Mouse (Mus musculus) midbrain, embryonic 15.5 days (tissue): Measurements from ENCODE around the gene Rflnb. TPM values are rescaled to one million over a fixed set of nuclear protein-coding genes. Genes with fewer than 3 reads are reported as not detected.

ENCODE experiments used
- ATAC-seq: fragments of 200-750 bp; cut with Nextera tagmentation; replicated peaks from 2 replicates; pipeline ENCODE4 v1.8.0; 2017; ENCODE audit warnings: moderate TSS enrichment
- H3K27ac ChIP-seq: fragments of 300-500 bp; sonication (generic); 2 replicates; pipeline ENCODE4 v1.5.1; 2015; ENCODE audit warnings: mild to moderate bottlenecking, inconsistent platforms
- H3K27me3 ChIP-seq: fragments of 300-500 bp; sonication (generic); replicated peaks from 2 replicates; pipeline ENCODE4 v1.6.1; 2015; ENCODE audit warnings: inconsistent platforms
- H3K36me3 ChIP-seq: fragments of 300-500 bp; sonication (generic); replicated peaks from 2 replicates; pipeline ENCODE4 v1.6.1; 2015; ENCODE audit warnings: inconsistent platforms
- H3K4me1 ChIP-seq: fragments of 300-500 bp; sonication (generic); 2 replicates; pipeline ENCODE4 v1.6.1; 2015; ENCODE audit warnings: inconsistent platforms
- H3K4me2 ChIP-seq: fragments of 300-500 bp; sonication (generic); 2 replicates; pipeline ENCODE4 v1.6.1; 2015; ENCODE audit warnings: inconsistent platforms, mild to moderate bottlenecking, moderate library complexity
- H3K4me3 ChIP-seq: fragments of 300-500 bp; sonication (generic); 2 replicates; pipeline ENCODE4 v1.5.1; 2015; ENCODE audit warnings: mild to moderate bottlenecking, inconsistent platforms
- H3K9ac ChIP-seq: fragments of 300-500 bp; sonication (generic); 2 replicates; pipeline ENCODE4 v1.6.1; 2015; ENCODE audit warnings: mild to moderate bottlenecking, inconsistent platforms
- H3K9me3 ChIP-seq: fragments of 300-500 bp; sonication (generic); 2 replicates; pipeline ENCODE4 v1.6.1; 2016; ENCODE audit warnings: inconsistent platforms
- WGBS: fragments of 180-500 bp; shearing (Covaris S2); methylation state at CpG from one replicate; pipeline ENCODE4 v1.1.7; 2015; ENCODE audit warnings: mixed read lengths; 5-methylcytosine and 5-hydroxymethylcytosine counted together
- polyA plus RNA-seq: library from polyadenylated mRNA; unstranded; fragments of >200 nt; fragmentation: Nextera tagmentation; extraction: Ambion mirVana; gene quantifications from 2 replicates; pipeline ENCODE4 v1.2.1, GENCODE M21; 2015

The Rflnb gene
- polyA plus RNA-seq, 1 experiment from 2014 or later, result 11.3 TPM

DNA sequence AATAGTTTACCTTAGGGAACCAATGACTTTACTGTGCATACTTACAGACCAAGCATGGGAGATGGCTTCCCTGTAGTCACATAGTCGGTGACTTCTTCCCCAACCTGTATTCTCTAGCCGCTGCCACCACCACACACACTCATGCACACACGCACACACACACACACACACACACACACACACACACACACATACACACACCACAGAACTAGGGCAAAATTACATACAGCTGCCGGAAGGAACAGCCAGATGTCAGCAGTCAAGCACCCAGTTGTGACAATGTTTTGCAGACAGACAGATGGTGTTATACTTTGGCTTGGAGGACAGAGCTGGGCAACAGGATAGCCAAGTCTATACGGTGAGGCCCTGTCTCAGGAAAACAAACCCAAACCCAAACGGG lies 49.5 kb downstream of the Rflnb start:
- no peak for ATAC-seq
- Histone ChIP-seq H3K4me1 (peaks cover 2% of the 10 kb centered on the region; the same call in 1 of the 2 replicates), H3K36me3 (no peaks in the 10 kb centered on the region), H3K4me3 (no peak overlapping the region), H3K4me2 (no peak overlapping the region), H3K27me3 (no peaks in the 10 kb centered on the region), H3K9me3 (no peaks in the 10 kb centered on the region), H3K27ac (no peak overlapping the region), H3K9ac (no peak overlapping the region)
- 81% methylated on average over 6 of the region's 6 CpGs for WGBS

DNA sequence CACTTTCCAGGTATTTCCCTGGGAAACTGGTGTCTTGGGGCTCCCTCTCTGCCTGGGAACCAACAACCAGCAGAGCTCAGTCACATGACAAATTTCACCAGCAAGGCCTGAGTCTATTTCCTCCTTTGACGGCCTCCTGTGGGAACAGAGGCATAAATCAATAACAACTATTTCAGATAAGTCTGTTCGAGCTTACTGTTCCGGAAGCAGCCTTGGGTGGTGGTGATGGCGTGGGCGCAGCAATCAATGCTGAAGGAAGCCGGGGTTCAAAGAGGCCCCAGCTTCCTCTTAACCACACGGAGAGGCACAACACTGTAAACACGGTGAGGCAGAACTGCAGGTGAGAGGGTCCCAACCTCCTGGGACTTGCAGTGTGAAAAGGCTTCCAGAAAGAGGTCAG lies 50.8 kb downstream of the Rflnb start:
- Histone ChIP-seq H3K4me2 (no peak overlapping the region), H3K4me3 (no peak overlapping the region), H3K36me3 (no peaks in the 10 kb centered on the region), H3K9ac (no peak overlapping the region), H3K4me1 (peaks cover 6% of the 10 kb centered on the region; the same call in 1 of the 2 replicates), H3K9me3 (no peaks in the 10 kb centered on the region), H3K27me3 (no peaks in the 10 kb centered on the region), H3K27ac (no peak overlapping the region)
- ATAC-seq, result no peak
- WGBS, result 82% methylated on average over 8 of the region's 8 CpGs

GRCm38 (mm10) chr11:75973988-75974387 lies 53.6 kb downstream of the Rflnb start:
- Histone ChIP-seq H3K9ac (no peak overlapping the region), H3K4me3 (no peak overlapping the region), H3K36me3 (no peaks in the 10 kb centered on the region), H3K4me2 (no peak overlapping the region), H3K27me3 (peaks cover 4% of the 10 kb centered on the region; the same call in 1 of the 2 replicates), H3K9me3 (no peaks in the 10 kb centered on the region), H3K4me1 (peaks cover 6% of the 10 kb centered on the region; the same call in 1 of the 2 replicates), H3K27ac (no peak overlapping the region)
- ATAC-seq, result no peak
- WGBS, result 85% methylated on average over 1 of the region's 1 CpGs

DNA sequence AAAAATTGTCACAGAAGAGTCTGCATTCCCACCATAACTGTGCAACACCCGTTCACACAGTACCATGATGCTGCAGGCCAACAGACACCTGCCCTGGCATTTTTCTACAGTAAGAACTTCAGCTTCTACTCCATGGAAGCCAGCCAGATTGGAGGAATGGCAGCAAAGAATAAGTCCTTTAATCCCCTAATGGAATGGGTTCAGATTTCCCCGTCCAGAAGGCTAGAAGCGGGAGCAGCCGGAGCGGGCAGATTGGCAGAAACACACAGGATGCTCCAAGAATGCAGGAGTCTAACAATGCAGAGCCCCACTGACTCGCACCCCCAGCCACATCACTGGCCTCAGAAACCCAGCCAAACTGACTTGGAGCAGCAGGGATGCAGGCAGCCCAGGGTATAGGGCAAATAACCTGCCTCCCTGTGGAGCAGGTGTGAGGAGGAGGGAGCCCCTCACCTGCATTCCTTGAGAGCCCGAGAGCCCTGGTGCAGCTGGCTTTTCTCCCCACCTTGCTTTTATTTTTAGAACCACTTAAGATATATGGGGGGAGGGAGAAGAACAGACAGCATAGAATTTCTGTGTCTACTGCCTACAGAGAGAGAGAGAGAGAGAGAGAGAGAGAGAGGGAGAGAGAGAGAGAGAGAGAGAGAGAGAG lies 54.5 kb downstream of the Rflnb start:
- Histone ChIP-seq H3K27ac (no peak overlapping the region), H3K9me3 (no peaks in the 10 kb centered on the region), H3K4me3 (no peak overlapping the region), H3K36me3 (no peaks in the 10 kb centered on the region), H3K27me3 (peaks cover 10% of the 10 kb centered on the region; the same call in 1 of the 2 replicates), H3K4me2 (no peak overlapping the region), H3K9ac (no peak overlapping the region), H3K4me1 (peaks cover 6% of the 10 kb centered on the region; the same call in 1 of the 2 replicates)
- 19% methylated on average over 7 of the region's 7 CpGs for WGBS
- no peak for ATAC-seq

DNA sequence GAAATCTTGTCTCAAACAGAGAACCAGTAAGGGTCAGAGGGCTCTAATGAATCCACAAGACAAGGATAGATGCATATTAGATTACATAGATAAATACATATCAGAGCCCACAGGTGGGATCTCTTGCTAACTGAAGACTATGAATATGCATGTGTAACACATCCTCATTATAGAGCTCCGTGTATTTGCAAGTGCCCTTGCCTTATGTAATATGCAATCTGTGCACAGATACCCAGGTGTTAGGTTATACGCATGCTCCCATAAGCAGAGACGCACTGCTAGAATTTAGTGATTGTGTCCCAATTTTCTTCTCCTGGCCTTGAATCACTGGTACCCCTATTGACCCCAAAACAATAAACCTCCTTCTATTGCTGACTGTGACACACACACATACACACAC lies 55.4 kb downstream of the Rflnb start:
- Histone ChIP-seq H3K9me3 (no peaks in the 10 kb centered on the region), H3K4me3 (no peak overlapping the region), H3K9ac (no peak overlapping the region), H3K27me3 (peaks cover 10% of the 10 kb centered on the region; the same call in 1 of the 2 replicates), H3K27ac (no peak overlapping the region), H3K4me1 (peaks cover 7% of the 10 kb centered on the region), H3K4me2 (no peak overlapping the region), H3K36me3 (no peaks in the 10 kb centered on the region)
- WGBS, result 77% methylated on average over 3 of the region's 3 CpGs
- no peak for ATAC-seq

- Histone ChIP-seq H3K9ac (no peak overlapping the region), H3K4me1 (peaks cover 23% of the 10 kb centered on the region), H3K27me3 (peaks cover 16% of the 10 kb centered on the region; the same call in 1 of the 2 replicates), H3K36me3 (no peaks in the 10 kb centered on the region), H3K4me2 (no peak overlapping the region), H3K9me3 (no peaks in the 10 kb centered on the region), H3K4me3 (no peak overlapping the region), H3K27ac (no peak overlapping the region)
- WGBS, result 25% methylated on average over 3 of the region's 3 CpGs
- no peak for ATAC-seq
Observed at GRCm38 (mm10) chr11:75970629-75971028, 57.0 kb downstream of the Rflnb start.

Other genes with a start within 250 kb of the Rflnb start
- gene Doc2b, start 231.7 kb downstream of the Rflnb start, polyA plus RNA-seq, result 3.7 and 4.3 TPM in 2 replicates
- 3.2 and 3.8 TPM in 2 replicates for gene Rph3al, start 89.4 kb downstream of the Rflnb start, polyA plus RNA-seq
- 4.8 and 5.5 TPM in 2 replicates for gene 1700016K19Rik, start 27.9 kb downstream of the Rflnb start, polyA plus RNA-seq
- gene Vps53, start 151.9 kb upstream of the Rflnb start, polyA plus RNA-seq, result 67.8 and 72.0 TPM in 2 replicates
- gene Fam57a, start 151.9 kb upstream of the Rflnb start, polyA plus RNA-seq, result 23.9 and 27.1 TPM in 2 replicates
- 0.54 and 0.74 TPM in 2 replicates for gene Dbil5, start 189.8 kb upstream of the Rflnb start, polyA plus RNA-seq
- gene Gemin4, start 189.9 kb upstream of the Rflnb start, polyA plus RNA-seq, result 13.2 and 15.6 TPM in 2 replicates
- gene Mrm3, start 215.9 kb upstream of the Rflnb start, polyA plus RNA-seq, result 25.8 and 27.0 TPM in 2 replicates
- 121 and 123 TPM in 2 replicates for gene Glod4, start 215.9 kb upstream of the Rflnb start, polyA plus RNA-seq